Mouse (Mus musculus): Measurements from ENCODE around the gene Tent4b. TPM values are rescaled to one million over a fixed set of nuclear protein-coding genes. Genes with fewer than 3 reads are reported as not detected.
A peak's percentile ranks its signal among the peaks of the same experiment; 100 is the strongest.

Gene Tent4b
- total RNA-seq, 2 experiments from 2014 or later: 25.4 to 30.2 TPM

- DNase-seq: no peak
Observed at GRCm38 (mm10) chr8:88228286-88228685, 29.3 kb downstream of the Tent4b start.

- no peak for DNase-seq
Observed at GRCm38 (mm10) chr8:88228800-88229199, 29.8 kb downstream of the Tent4b start.

- DNase-seq: no peak
Observed at GRCm38 (mm10) chr8:88236666-88237065, 37.7 kb downstream of the Tent4b start.

GRCm38 (mm10) chr8:88237606-88238005 is 38.6 kb downstream of the Tent4b start:
- DNase-seq: no peak

- no peak for DNase-seq
Observed at GRCm38 (mm10) chr8:88239277-88239676, 40.3 kb downstream of the Tent4b start.

GRCm38 (mm10) chr8:88241871-88242270 is 42.9 kb downstream of the Tent4b start:
- DNase-seq: no peak

- DNase-seq: peak; percentile 70
Observed at GRCm38 (mm10) chr8:88244298-88244697, 45.3 kb downstream of the Tent4b start.

- DNase-seq: peak; percentile 62
Observed at GRCm38 (mm10) chr8:88252791-88253190, 53.8 kb downstream of the Tent4b start.

- no peak for DNase-seq
Observed at GRCm38 (mm10) chr8:88254957-88255356, 55.9 kb downstream of the Tent4b start.

GRCm38 (mm10) chr8:88258024-88258423 is 59.0 kb downstream of the Tent4b start:
- no peak for DNase-seq

- DNase-seq: no peak
Observed at GRCm38 (mm10) chr8:88258544-88258943, 59.5 kb downstream of the Tent4b start.

GRCm38 (mm10) chr8:88260466-88260980 is 61.5 kb downstream of the Tent4b start:
- DNase-seq: no peak

- DNase-seq: no peak
Observed at GRCm38 (mm10) chr8:88262831-88263635, 64.0 kb downstream of the Tent4b start.

- no peak for DNase-seq
Observed at GRCm38 (mm10) chr8:88265511-88265910, 66.5 kb downstream of the Tent4b start.

- peak; percentile 90 for DNase-seq
Observed at GRCm38 (mm10) chr8:88266170-88266800, 67.3 kb downstream of the Tent4b start.

- no peak for DNase-seq
Observed at GRCm38 (mm10) chr8:88266801-88267403, 67.9 kb downstream of the Tent4b start.

- no peak for DNase-seq
Observed at GRCm38 (mm10) chr8:88269107-88269875, 70.3 kb downstream of the Tent4b start.

- DNase-seq: no peak
Observed at GRCm38 (mm10) chr8:88270086-88270485, 71.1 kb downstream of the Tent4b start.

GRCm38 (mm10) chr8:88272231-88273050 is 73.4 kb downstream of the Tent4b start, which contains the start of gene Adcy7:
Adcy7 (plus strand) TSS chr8:88272403.
- DNase-seq: peak; percentile 80

GRCm38 (mm10) chr8:88273051-88273430 is 74.0 kb downstream of the Tent4b start:
- DNase-seq: no peak

- no peak for DNase-seq
Observed at GRCm38 (mm10) chr8:88274090-88274489, 75.1 kb downstream of the Tent4b start.
